Mouse (Mus musculus): ENCODE data around the gene Gstt4.
A peak's percentile ranks its signal among the peaks of the same experiment; 100 is the strongest.

DNA sequence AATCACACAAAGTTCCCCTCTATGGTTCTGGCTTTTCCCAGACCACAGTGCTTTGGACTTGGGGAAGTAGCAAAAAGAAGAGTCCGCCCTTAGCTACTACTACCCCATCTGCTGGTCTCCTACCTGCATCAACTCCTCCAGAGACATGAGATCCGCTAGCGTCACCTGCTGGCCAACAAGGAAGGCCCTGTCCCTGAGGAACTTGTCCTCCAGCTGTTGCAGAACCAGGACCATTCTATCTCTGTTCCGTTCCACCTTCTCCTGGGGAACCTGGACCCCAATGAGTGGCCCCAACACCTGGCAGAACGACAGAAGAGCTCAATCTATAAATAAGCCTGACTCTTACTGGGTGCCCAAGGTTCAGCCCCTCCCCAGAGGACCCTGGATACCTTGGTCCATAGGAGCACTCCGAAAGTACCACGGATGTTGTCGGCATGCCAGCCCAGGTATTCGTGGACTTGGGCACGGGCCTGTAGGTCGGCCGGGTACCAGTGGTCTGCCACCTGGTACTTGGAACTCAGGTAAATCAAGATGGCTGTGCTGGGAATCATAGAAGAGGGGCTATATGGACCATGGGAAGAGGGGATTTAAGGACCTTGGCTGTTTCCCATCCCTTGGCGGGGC lies 10.0 kb upstream of the Gstt4 start:
- peak; percentile 92 for TF ChIP-seq CTCF (IDR thresholded peaks at IDR 0.05)
- TF ChIP-seq EP300 (IDR thresholded peaks at IDR 0.05): no peak
